Mouse (Mus musculus): ENCODE measurements around the gene Tanc1. TPM values are rescaled to one million over a fixed set of nuclear protein-coding genes. Genes with fewer than 3 reads are reported as not detected.

The Tanc1 gene
- polyA plus RNA-seq, 1 experiment from 2014 or later: 4.9 TPM

Other genes with a start within 250 kb of the Tanc1 start
- gene Dapl1, start 127.4 kb upstream of the Tanc1 start, polyA plus RNA-seq (2014; fragmentation: Nextera tagmentation; extraction: Ambion mirVana): 0.66 and 1.3 TPM in 2 replicates

Data from forebrain, embryonic 14.5 days (tissue).